Mouse (Mus musculus) cortical plate, adult 2 months (tissue): ENCODE results near the gene Hbq1a. TPM values are rescaled to one million over a fixed set of nuclear protein-coding genes. Genes with fewer than 3 reads are reported as not detected.
A peak's percentile ranks its signal among the peaks of the same experiment; 100 is the strongest.
"Not testable (repeated sequence)": the region's sequence is repeated elsewhere in the genome, so short reads cannot be mapped to it uniquely, and the experiment has no call there.

Experiments
- H3K27ac ChIP-seq: fragments of 200-500 bp; 2 replicates; pipeline ENCODE4 v1.5.1; 2012; ENCODE audit warnings: low read length, control low read depth, inconsistent platforms; ENCODE audit not compliant: insufficient read depth
- H3K4me1 ChIP-seq: fragments of 200-500 bp; 2 replicates; pipeline ENCODE4 v1.6.1; 2011; ENCODE audit warnings: low read length; ENCODE audit not compliant: control insufficient read depth, insufficient read depth
- H3K4me3 ChIP-seq: fragments of 200-500 bp; 2 replicates; pipeline ENCODE4 v1.5.1; 2011; ENCODE audit warnings: mild to moderate bottlenecking, low read length, control low read depth; ENCODE audit not compliant: insufficient read depth
- CTCF ChIP-seq: fragments of 200-500 bp; IDR thresholded peaks from 2 replicates; pipeline ENCODE4 v1.5.1; 2011; ENCODE audit warnings: mild to moderate bottlenecking, control low read depth, low read length; ENCODE audit not compliant: insufficient read depth; ENCODE audit errors: extremely low read depth
- POLR2A ChIP-seq: fragments of 200-500 bp; IDR thresholded peaks from 2 replicates; pipeline ENCODE4 v1.6.1; 2011; ENCODE audit warnings: mild to moderate bottlenecking, low read length, control low read depth; ENCODE audit not compliant: insufficient read depth; ENCODE audit errors: extremely low read depth
- polyA plus RNA-seq: library from polyadenylated mRNA; depleted of rRNA; stranded (reverse); fragments of >200 nt; gene quantifications from 2 replicates; pipeline ENCODE4 v1.2.3, GENCODE M21; 2012

Hbq1a gene
- polyA plus RNA-seq, 1 experiment: 3.5 TPM

- no peaks in the 10 kb centered on the region for H3K4me1 ChIP-seq
- no peak for TF ChIP-seq CTCF
- peak; percentile 89 for TF ChIP-seq POLR2A
- peak within 1 kb of the TSS; percentile 70 for H3K4me3 ChIP-seq
- H3K27ac ChIP-seq: peak within 1 kb of the TSS; percentile 98
These were observed 32.5 kb upstream of the Hbq1a start, which contains the start of gene Nprl3 for GRCm38 (mm10) chr11:32267188-32267884. Gene Nprl3, minus strand, starts transcription at chr11:32267707.

- TF ChIP-seq CTCF: no peak
- no peak for TF ChIP-seq POLR2A
- H3K4me3 ChIP-seq: no peak overlapping the region
- no peaks in the 10 kb centered on the region for H3K4me1 ChIP-seq
- no peak overlapping the region for H3K27ac ChIP-seq
These were observed 31.9 kb upstream of the Hbq1a start for GRCm38 (mm10) chr11:32267964-32268363.

GRCm38 (mm10) chr11:32268952-32269351, 30.9 kb upstream of the Hbq1a start:
- TF ChIP-seq POLR2A (no peak), CTCF (no peak)
- Histone ChIP-seq H3K4me1 (no peaks in the 10 kb centered on the region), H3K27ac (no peak overlapping the region), H3K4me3 (no peak overlapping the region)

GRCm38 (mm10) chr11:32271178-32271577, 28.7 kb upstream of the Hbq1a start:
- TF ChIP-seq POLR2A (no peak), CTCF (no peak)
- Histone ChIP-seq H3K27ac (no peak overlapping the region), H3K4me1 (no peaks in the 10 kb centered on the region), H3K4me3 (no peak overlapping the region)

- Histone ChIP-seq H3K4me1 (no peaks in the 10 kb centered on the region), H3K4me3 (no peak within 1 kb of the TSS), H3K27ac (no peak within 1 kb of the TSS)
- no peak for TF ChIP-seq POLR2A
- no peak for TF ChIP-seq CTCF
These were observed 23.5 kb upstream of the Hbq1a start, which contains the start of gene Hba-x for GRCm38 (mm10) chr11:32276347-32276746. Gene Hba-x, plus strand, starts transcription at chr11:32276400.

GRCm38 (mm10) chr11:32277736-32278457, 22.0 kb upstream of the Hbq1a start:
- Histone ChIP-seq H3K27ac (no peak overlapping the region), H3K4me1 (no peaks in the 10 kb centered on the region), H3K4me3 (no peak overlapping the region)
- no peak for TF ChIP-seq CTCF
- no peak for TF ChIP-seq POLR2A

- Histone ChIP-seq H3K4me1 (no peaks in the 10 kb centered on the region), H3K27ac (no peak overlapping the region), H3K4me3 (no peak overlapping the region)
- no peak for TF ChIP-seq POLR2A
- TF ChIP-seq CTCF: no peak
These were observed 21.4 kb upstream of the Hbq1a start for GRCm38 (mm10) chr11:32278458-32278957.

GRCm38 (mm10) chr11:32280646-32281045, 19.2 kb upstream of the Hbq1a start:
- H3K27ac ChIP-seq: no peak overlapping the region
- H3K4me3 ChIP-seq: no peak overlapping the region
- H3K4me1 ChIP-seq: no peaks in the 10 kb centered on the region
- no peak for TF ChIP-seq CTCF
- no peak for TF ChIP-seq POLR2A

- TF ChIP-seq CTCF: no peak
- no peak for TF ChIP-seq POLR2A
- Histone ChIP-seq H3K4me1 (no peaks in the 10 kb centered on the region), H3K27ac (no peak overlapping the region), H3K4me3 (no peak overlapping the region)
These were observed 18.3 kb upstream of the Hbq1a start for GRCm38 (mm10) chr11:32281416-32282144.

- not testable (repeated sequence) for H3K27ac ChIP-seq, H3K4me1 ChIP-seq, H3K4me3 ChIP-seq
These were observed 16.6 kb upstream of the Hbq1a start, which contains the start of gene Hba-a1 for GRCm38 (mm10) chr11:32283091-32283777. Gene Hba-a1, plus strand, starts transcription at chr11:32283511.

GRCm38 (mm10) chr11:32284582-32284981, 15.3 kb upstream of the Hbq1a start:
- not testable (repeated sequence) for H3K4me3 ChIP-seq, H3K27ac ChIP-seq, H3K4me1 ChIP-seq
